Comparison of ENCODE assay signal across 9 mouse cellular contexts in genomic region chr16:12076270-12076669, GRCm38 (mm10).
DNase-seq lines count a peak whose midpoint lies in the region; ATAC-seq lines count a peak whose summit lies in the region.
"Had no signal": no experiment of that assay in that cellular context is flagged by ENCODE, and none has a peak within 500 bp of the region (broad histone marks: within the 10 kb centered on the region; RNA-seq: fewer than 3 reads in every experiment).

No protein-coding gene starts in this region.

- no peak overlapping the region for H3K4me2 ChIP-seq in kidney, embryonic 14.5 days (replicated peaks; ENCODE audit: low read depth, low read length)
- no peak overlapping the region for H3K4me2 ChIP-seq in forebrain, embryonic 15.5 days (replicated peaks)
- H3K4me2 ChIP-seq in midbrain, embryonic 15.5 days = no peak overlapping the region
- H3K4me2 ChIP-seq: embryonic facial prominence, embryonic 15.5 days had no signal

- ATAC-seq in kidney, embryonic 14.5 days (ENCODE audit: low FRiP score, low TSS enrichment) = no peak; the same call in 1 of the 2 replicates
- peak; percentile 92 for ATAC-seq in forebrain, embryonic 15.5 days (replicated peaks)
- peak; percentile 88 for ATAC-seq in midbrain, embryonic 15.5 days (replicated peaks)

- WGBS in kidney, embryonic 14.5 days = 53% methylated on average over 3 of the region's 3 CpGs
- WGBS in forebrain, embryonic 15.5 days = 17% methylated on average over 3 of the region's 3 CpGs
- WGBS in midbrain, embryonic 15.5 days = 35% methylated on average over 3 of the region's 3 CpGs

- H3K9ac ChIP-seq in kidney, embryonic 14.5 days (ENCODE audit: low read depth, low read length) = no peak overlapping the region
- no peak overlapping the region for H3K9ac ChIP-seq in forebrain, embryonic 15.5 days (replicated peaks)
- H3K9ac ChIP-seq in midbrain, embryonic 15.5 days = no peak overlapping the region
- H3K9ac ChIP-seq: embryonic facial prominence, embryonic 15.5 days had no signal

- H3K9me3 ChIP-seq in kidney, embryonic 14.5 days (ENCODE audit: control insufficient read depth, low read length) = no peaks in the 10 kb centered on the region
- H3K9me3 ChIP-seq in forebrain, embryonic 15.5 days = no peaks in the 10 kb centered on the region
- H3K9me3 ChIP-seq in midbrain, embryonic 15.5 days = no peaks in the 10 kb centered on the region
- H3K9me3 ChIP-seq: embryonic facial prominence, embryonic 15.5 days had no signal

- H3K27ac ChIP-seq in kidney, embryonic 14.5 days (ENCODE audit: low read depth, low read length) = no peak overlapping the region
- peak overlapping the region; percentile 66 for H3K27ac ChIP-seq in forebrain, embryonic 15.5 days (replicated peaks)
- H3K27ac ChIP-seq in midbrain, embryonic 15.5 days = peak overlapping the region; percentile 27
- H3K27ac ChIP-seq: embryonic facial prominence, embryonic 15.5 days had no signal

- no peaks in the 10 kb centered on the region for H3K36me3 ChIP-seq in kidney, embryonic 14.5 days (ENCODE audit: control insufficient read depth, insufficient read depth, low read length)
- no peaks in the 10 kb centered on the region for H3K36me3 ChIP-seq in forebrain, embryonic 15.5 days
- H3K36me3 ChIP-seq in midbrain, embryonic 15.5 days (replicated peaks) = no peaks in the 10 kb centered on the region
- H3K36me3 ChIP-seq: embryonic facial prominence, embryonic 15.5 days had no signal

- no peak overlapping the region for H3K4me3 ChIP-seq in kidney, embryonic 14.5 days (ENCODE audit: low read length)
- no peak overlapping the region for H3K4me3 ChIP-seq in forebrain, embryonic 15.5 days
- H3K4me3 ChIP-seq in midbrain, embryonic 15.5 days = no peak overlapping the region
- H3K4me3 ChIP-seq: embryonic facial prominence, embryonic 15.5 days had no signal

- H3K4me1 ChIP-seq in kidney, embryonic 14.5 days (ENCODE audit: control insufficient read depth, insufficient read depth, low read length) = no peaks in the 10 kb centered on the region
- H3K4me1 ChIP-seq in forebrain, embryonic 15.5 days = peaks cover 14% of the 10 kb centered on the region
- H3K4me1 ChIP-seq in midbrain, embryonic 15.5 days = peaks cover 12% of the 10 kb centered on the region

- no peaks in the 10 kb centered on the region for H3K27me3 ChIP-seq in kidney, embryonic 14.5 days (ENCODE audit: control insufficient read depth, insufficient read depth, low read length)
- no peaks in the 10 kb centered on the region for H3K27me3 ChIP-seq in forebrain, embryonic 15.5 days
- H3K27me3 ChIP-seq in midbrain, embryonic 15.5 days (replicated peaks) = no peaks in the 10 kb centered on the region
- H3K27me3 ChIP-seq: embryonic facial prominence, embryonic 15.5 days had no signal

- DNase-seq in kidney, postnatal 10 days = peak; percentile 43
- DNase-seq in adrenal gland, postnatal 10 days = peak; percentile 54
- no peak for DNase-seq in cerebellum, adult 9-10 months
- no peak for DNase-seq in urinary bladder, adult 18-20 months (ENCODE audit: low spot score in 2 of 2)
- no peak for DNase-seq in spleen, postnatal 14 days (ENCODE audit: low spot score in 2 of 2)

Comparison
In these comparisons a context has a peak if more than half of its experiments do, and no peak if none do; other contexts are left out.
1. DNase-seq: peak in kidney, postnatal 10 days (single experiment) and adrenal gland, postnatal 10 days (single experiment); none in cerebellum, adult 9-10 months (single experiment), urinary bladder, adult 18-20 months (0 of 2) and spleen, postnatal 14 days (0 of 2).